Mouse (Mus musculus) frontal cortex, postnatal 14 days (tissue): ENCODE data around the gene Tgm4.

ENCODE experiments used
- DNase-seq, 2 experiments: peaks; one replicate each; pipeline ENCODE4 v3.0.0; 2022; ENCODE audit warnings: low spot score in 2 of 2

The Tgm4 gene

GRCm38 (mm10) chr9:123107186-123107585, 72.7 kb downstream of the Tgm4 start:
- no peak for DNase-seq

DNA sequence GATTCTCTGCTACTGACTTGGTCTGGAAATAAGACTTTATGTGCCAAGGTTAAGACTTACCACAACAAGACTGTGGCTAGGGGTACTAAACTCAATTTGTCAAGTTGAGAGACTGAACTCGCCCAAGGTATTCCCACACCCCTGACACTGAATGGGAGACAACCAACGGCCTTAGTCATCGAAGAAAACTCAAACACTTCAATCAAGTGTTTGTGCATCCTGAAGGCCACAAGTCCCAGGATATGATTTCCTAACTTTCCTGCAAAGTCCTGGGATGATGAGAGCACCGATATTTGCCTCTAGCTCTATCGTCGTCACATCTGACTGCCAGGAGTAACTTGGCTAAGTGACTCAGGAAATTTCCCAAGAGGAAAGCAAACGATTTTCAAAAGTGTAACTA, 74.7 kb downstream of the Tgm4 start:
- no peak for DNase-seq

DNA sequence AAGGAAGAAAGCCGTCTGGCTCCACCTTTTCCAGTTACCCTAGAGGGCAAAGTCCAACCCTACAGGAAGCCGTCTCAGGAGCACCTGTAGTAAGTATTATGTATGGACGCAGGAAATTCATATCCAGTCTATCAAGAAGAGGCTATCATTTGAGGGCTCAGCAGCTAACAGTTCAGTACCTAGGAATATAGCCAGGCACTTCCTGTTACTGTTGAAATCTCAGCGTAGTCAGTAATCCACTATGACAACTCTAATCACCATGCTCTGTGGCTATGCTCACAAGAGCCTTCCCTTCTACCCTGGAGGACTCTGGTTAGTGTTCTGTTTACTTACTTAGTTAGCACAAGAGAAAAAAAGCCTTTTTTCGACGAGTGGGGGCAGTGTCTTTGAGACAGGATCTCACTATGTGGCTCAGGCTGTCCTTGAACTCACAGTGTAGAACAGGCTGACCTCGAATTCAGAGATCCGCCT, 77.3 kb downstream of the Tgm4 start:
- DNase-seq: no peak

DNA sequence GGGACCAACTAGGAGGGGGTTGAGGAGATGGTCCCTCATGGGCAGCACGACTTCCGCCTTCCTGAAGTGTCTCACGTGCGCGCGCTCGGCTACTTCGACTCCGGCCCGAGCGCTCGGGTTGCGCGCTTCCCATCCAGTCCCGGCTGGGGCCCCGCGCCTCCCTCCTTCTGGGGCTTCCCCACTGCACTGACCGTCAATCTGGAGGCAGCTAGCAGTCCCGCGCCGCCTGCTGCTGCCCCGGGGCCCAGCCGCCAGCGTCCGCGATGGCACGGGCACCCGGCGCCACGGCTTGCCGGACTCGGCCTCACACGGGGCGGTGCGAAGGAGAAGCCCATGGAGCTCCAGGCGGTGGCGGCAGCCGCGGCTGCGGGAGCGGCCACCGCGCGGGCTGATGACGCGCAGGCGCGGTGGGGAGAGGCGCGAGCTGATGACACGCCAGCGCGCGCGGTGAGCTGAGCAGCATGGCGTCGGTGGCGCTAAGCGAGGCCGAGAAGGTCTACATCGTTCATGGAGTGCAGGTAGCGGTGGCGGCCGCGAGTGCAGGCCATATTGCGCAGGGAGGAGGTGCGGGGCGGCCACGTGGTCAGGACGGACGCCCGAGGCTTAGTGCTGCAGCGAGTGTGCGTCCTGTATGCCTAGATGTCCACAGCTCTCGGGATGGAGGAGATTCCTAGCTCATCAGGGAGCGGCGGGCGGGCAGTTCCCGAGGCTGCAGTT, 78.4 kb downstream of the Tgm4 start, which contains the start of the genes Zdhhc3 and Exosc7:
TSS of gene Zdhhc3 (minus strand) at position 401 of the 717 bp plus-strand sequence.
TSS of gene Exosc7 (plus strand) at position 411 of the 717 bp plus-strand sequence.
- peak; percentile 79 for DNase-seq

DNA sequence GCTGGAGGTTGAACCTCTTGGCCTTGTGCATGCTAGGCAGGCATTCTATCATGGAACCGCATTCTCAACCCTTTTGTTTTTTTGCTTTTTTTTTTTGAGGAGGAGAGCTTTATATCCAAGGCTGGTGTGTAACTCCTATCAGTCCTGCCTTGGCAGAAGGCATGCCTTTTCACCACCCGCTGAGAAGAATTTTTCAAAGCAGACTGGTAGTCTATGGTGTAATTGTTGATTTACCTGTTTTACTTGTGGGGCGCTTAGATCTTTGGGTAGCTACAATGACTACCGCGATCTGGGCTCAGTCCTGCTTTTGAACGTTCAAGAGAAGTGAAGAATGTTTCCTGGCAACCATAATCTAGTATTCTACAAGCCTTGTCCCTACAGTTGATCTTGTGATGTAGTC, 79.4 kb downstream of the Tgm4 start:
- no peak for DNase-seq

GRCm38 (mm10) chr9:123115566-123115965, 81.0 kb downstream of the Tgm4 start:
- DNase-seq: no peak
